Comparison of ENCODE assay signal across 8 mouse cellular contexts in genomic region chr1:33271437-33272145, GRCm38 (mm10).
DNase-seq lines count a peak whose midpoint lies in the region; ATAC-seq lines count a peak whose summit lies in the region.

No protein-coding gene starts in this region.

- H3K4me3 ChIP-seq in heart, embryonic 11.5 days (ENCODE audit: low read depth, low read length), result no peak overlapping the region
- 0 out of 2 replicates have a peak overlapping the region, but pooled peaks have one; percentile 10 for H3K4me3 ChIP-seq in forebrain, embryonic 10.5 days
- peak overlapping the region; percentile 2; the same call in 1 of the 2 replicates for H3K4me3 ChIP-seq in intestine, embryonic 14.5 days (ENCODE audit: low read depth, low read length)

- no peak overlapping the region for H3K9ac ChIP-seq in heart, embryonic 11.5 days (ENCODE audit: low read depth, low read length)
- H3K9ac ChIP-seq in intestine, embryonic 14.5 days (ENCODE audit: low read length), result no peak overlapping the region

- ATAC-seq in heart, embryonic 11.5 days (replicated peaks; ENCODE audit: insufficient number of reproducible peaks, low FRiP score, low TSS enrichment), result no peak
- peak; percentile 47; the same call in 1 of the 2 replicates for ATAC-seq in intestine, embryonic 14.5 days (replicated peaks; ENCODE audit: low FRiP score, low TSS enrichment, low read depth)

- H3K36me3 ChIP-seq in heart, embryonic 11.5 days (ENCODE audit: control insufficient read depth, insufficient read depth, low read length), result no peaks in the 10 kb centered on the region
- no peaks in the 10 kb centered on the region for H3K36me3 ChIP-seq in forebrain, embryonic 10.5 days (replicated peaks)
- no peaks in the 10 kb centered on the region for H3K36me3 ChIP-seq in intestine, embryonic 14.5 days (ENCODE audit: control insufficient read depth, insufficient read depth, low read length)

- no peaks in the 10 kb centered on the region for H3K27me3 ChIP-seq in heart, embryonic 11.5 days (ENCODE audit: control insufficient read depth, insufficient read depth, low read length)
- no peaks in the 10 kb centered on the region for H3K27me3 ChIP-seq in forebrain, embryonic 10.5 days (ENCODE audit: poor library complexity, severe bottlenecking)
- H3K27me3 ChIP-seq in intestine, embryonic 14.5 days (replicated peaks; ENCODE audit: control insufficient read depth, insufficient read depth, low read length), result no peaks in the 10 kb centered on the region

- peak overlapping the region; percentile 25; the same call in 1 of the 2 replicates for H3K4me2 ChIP-seq in heart, embryonic 11.5 days
- H3K4me2 ChIP-seq in intestine, embryonic 14.5 days (ENCODE audit: low read length), result peak overlapping the region; percentile 24; the same call in 1 of the 2 replicates

- H3K9me3 ChIP-seq in heart, embryonic 11.5 days (replicated peaks; ENCODE audit: control insufficient read depth, low read length), result no peaks in the 10 kb centered on the region
- no peaks in the 10 kb centered on the region for H3K9me3 ChIP-seq in forebrain, embryonic 10.5 days
- H3K9me3 ChIP-seq in intestine, embryonic 14.5 days (ENCODE audit: control insufficient read depth, low read length), result no peaks in the 10 kb centered on the region

- H3K4me1 ChIP-seq in heart, embryonic 11.5 days (ENCODE audit: control insufficient read depth, insufficient read depth, low read length), result no peaks in the 10 kb centered on the region
- H3K4me1 ChIP-seq in forebrain, embryonic 10.5 days, result peaks cover 3% of the 10 kb centered on the region; the same call in 1 of the 2 replicates
- H3K4me1 ChIP-seq in intestine, embryonic 14.5 days (replicated peaks; ENCODE audit: control insufficient read depth, insufficient read depth, low read length), result no peaks in the 10 kb centered on the region

- DNase-seq in heart, postnatal 36 days, result no peak
- DNase-seq in forebrain, embryonic 10.5 days (ENCODE audit: extremely low spot score, low spot score), result no peak
- DNase-seq in intestine, embryonic 14.5 days (ENCODE audit: low spot score), result no peak
- DNase-seq in lung, postnatal 10 days, result peak; percentile 38
- no peak for DNase-seq in T-cell, adult 2 months (ENCODE audit: low spot score)
- no peak for DNase-seq in adrenal gland, adult 8-10 months
- no peak for DNase-seq in adrenal gland, adult (ENCODE audit: inconsistent age in 2 of 2, low spot score in 1 of 2)

- 49% methylated on average over 12 of the region's 12 CpGs for WGBS in heart, embryonic 11.5 days (ENCODE audit: insufficient replicate concordance)
- WGBS in forebrain, embryonic 10.5 days, result 69% methylated on average over 12 of the region's 12 CpGs
- 50% methylated on average over 12 of the region's 12 CpGs for WGBS in intestine, embryonic 14.5 days

- no peak overlapping the region for H3K27ac ChIP-seq in heart, embryonic 11.5 days (ENCODE audit: low read depth, low read length)
- H3K27ac ChIP-seq in forebrain, embryonic 10.5 days, result no peak overlapping the region
- H3K27ac ChIP-seq in intestine, embryonic 14.5 days (ENCODE audit: low read depth), result no peak overlapping the region

- intact Hi-C loops in heart, postnatal 36 days (cut with DNase I), result no loop called here
